10 mouse cellular contexts compared by ENCODE assay signal in genomic region chr3:30106481-30106880, GRCm38 (mm10).
DNase-seq lines count a peak whose midpoint lies in the region; ATAC-seq and TF ChIP-seq lines count a peak whose summit lies in the region.
"Had no signal": no experiment of that assay in that cellular context is flagged by ENCODE, and none has a peak within 500 bp of the region (broad histone marks: within the 10 kb centered on the region; RNA-seq: fewer than 3 reads in every experiment).

No protein-coding gene starts in this region.

- no peak for TF ChIP-seq CTCF in lung, adult 2 months (IDR thresholded peaks at IDR 0.05; ENCODE audit: insufficient read depth, low read length)
- TF ChIP-seq CTCF in cerebellum, adult 2 months (IDR thresholded peaks at IDR 0.05; ENCODE audit: borderline replicate concordance, insufficient read depth, low read depth, low read length), result no peak
- no peak for TF ChIP-seq CTCF in intestine, postnatal 0 days (IDR thresholded peaks at IDR 0.05; ENCODE audit: low read depth)

- peak overlapping the region; percentile 39 for H3K4me3 ChIP-seq in lung, adult 2 months (replicated peaks; ENCODE audit: extremely low read depth, low read depth, low read length)
- H3K4me3 ChIP-seq in limb, embryonic 12.5 days (replicated peaks), result no peak overlapping the region
- H3K4me3 ChIP-seq in stomach, embryonic 14.5 days (ENCODE audit: low read depth, low read length), result peak overlapping the region; percentile 8; the same call in 1 of the 2 replicates
- H3K4me3 ChIP-seq in cerebellum, adult 2 months (replicated peaks; ENCODE audit: insufficient read depth, low read depth, low read length), result no peak overlapping the region
- no peak overlapping the region for H3K4me3 ChIP-seq in intestine, postnatal 0 days (ENCODE audit: low read depth, low read length)
- H3K4me3 ChIP-seq: erythroblast, embryonic 14.5 days had no signal

- H3K4me1 ChIP-seq in lung, adult 2 months (ENCODE audit: control insufficient read depth, insufficient read depth, low read length), result peaks cover 6% of the 10 kb centered on the region
- peaks cover 52% of the 10 kb centered on the region for H3K4me1 ChIP-seq in limb, embryonic 12.5 days (replicated peaks)
- H3K4me1 ChIP-seq in stomach, embryonic 14.5 days (ENCODE audit: control insufficient read depth, insufficient read depth, low read length), result peaks cover 17% of the 10 kb centered on the region
- no peaks in the 10 kb centered on the region for H3K4me1 ChIP-seq in cerebellum, adult 2 months (ENCODE audit: control insufficient read depth, insufficient read depth, low read length)
- no peaks in the 10 kb centered on the region; the same call in 1 of the 2 replicates for H3K4me1 ChIP-seq in intestine, postnatal 0 days (replicated peaks; ENCODE audit: control insufficient read depth, insufficient read depth, low read length)

- H3K9ac ChIP-seq in limb, embryonic 12.5 days (replicated peaks), result 0 out of 2 replicates have a peak overlapping the region, but pooled peaks have one; percentile 8
- H3K9ac ChIP-seq in stomach, embryonic 14.5 days (replicated peaks; ENCODE audit: low read depth, low read length), result no peak overlapping the region
- no peak overlapping the region for H3K9ac ChIP-seq in intestine, postnatal 0 days (ENCODE audit: low read depth, low read length)

- peak overlapping the region; percentile 30 for H3K4me2 ChIP-seq in limb, embryonic 12.5 days
- H3K4me2 ChIP-seq in stomach, embryonic 14.5 days (replicated peaks; ENCODE audit: low read depth, low read length), result peak overlapping the region; percentile 39
- no peak overlapping the region for H3K4me2 ChIP-seq in intestine, postnatal 0 days (replicated peaks; ENCODE audit: low read depth)

- no peaks in the 10 kb centered on the region for H3K9me3 ChIP-seq in limb, embryonic 12.5 days
- no peaks in the 10 kb centered on the region for H3K9me3 ChIP-seq in stomach, embryonic 14.5 days (ENCODE audit: control insufficient read depth, low read depth, low read length)
- no peaks in the 10 kb centered on the region for H3K9me3 ChIP-seq in intestine, postnatal 0 days (ENCODE audit: control insufficient read depth)

- ATAC-seq in limb, embryonic 12.5 days (ENCODE audit: insufficient number of reproducible peaks, insufficient read depth, low FRiP score, low TSS enrichment, low read depth), result no peak
- ATAC-seq in stomach, embryonic 14.5 days (ENCODE audit: insufficient number of reproducible peaks, insufficient read depth, low FRiP score, low read depth), result peak; percentile 49; the same call in 1 of the 2 replicates
- no peak for ATAC-seq in intestine, postnatal 0 days
- ATAC-seq: inflammation-experienced regulatory T-cells, adult 6 months had no signal

- WGBS in lung, adult 2 months, result 17% methylated on average over 18 of the region's 18 CpGs
- WGBS in limb, embryonic 12.5 days, result 58% methylated on average over 18 of the region's 18 CpGs
- 30% methylated on average over 18 of the region's 18 CpGs for WGBS in stomach, embryonic 14.5 days
- 86% methylated on average over 18 of the region's 18 CpGs for WGBS in cerebellum, adult 2 months
- WGBS in intestine, postnatal 0 days, result 66% methylated on average over 18 of the region's 18 CpGs

- peak overlapping the region; percentile 93 for H3K27ac ChIP-seq in limb, embryonic 12.5 days
- H3K27ac ChIP-seq in stomach, embryonic 14.5 days (ENCODE audit: low read length), result no peak overlapping the region
- H3K27ac ChIP-seq in cerebellum, adult 2 months (ENCODE audit: insufficient read depth, low read length), result no peak overlapping the region
- H3K27ac ChIP-seq in intestine, postnatal 0 days (ENCODE audit: low read depth, low read length), result no peak overlapping the region

- DNase-seq in lung, adult 2 months, result no peak
- no peak for DNase-seq in lung, postnatal 25 days (ENCODE audit: low spot score)
- DNase-seq in heart, adult 18-20 months, result peak; percentile 68 to 71
- no peak for DNase-seq in cerebellum, adult 2 months
- no peak for DNase-seq in spleen, adult 18-20 months

- H3K27me3 ChIP-seq in limb, embryonic 12.5 days, result no peaks in the 10 kb centered on the region
- no peaks in the 10 kb centered on the region for H3K27me3 ChIP-seq in stomach, embryonic 14.5 days (ENCODE audit: control insufficient read depth, insufficient read depth, low read length)
- H3K27me3 ChIP-seq in cerebellum, adult 2 months (ENCODE audit: control insufficient read depth, insufficient read depth, low read length), result no peaks in the 10 kb centered on the region
- H3K27me3 ChIP-seq in intestine, postnatal 0 days (replicated peaks; ENCODE audit: control insufficient read depth, insufficient read depth, low read length), result no peaks in the 10 kb centered on the region

- H3K36me3 ChIP-seq in limb, embryonic 12.5 days, result no peaks in the 10 kb centered on the region
- no peaks in the 10 kb centered on the region for H3K36me3 ChIP-seq in stomach, embryonic 14.5 days (ENCODE audit: control insufficient read depth, insufficient read depth, low read length)
- no peaks in the 10 kb centered on the region for H3K36me3 ChIP-seq in intestine, postnatal 0 days (ENCODE audit: control insufficient read depth, insufficient read depth)

- no peak for TF ChIP-seq POLR2A in lung, adult 2 months (IDR thresholded peaks at IDR 0.05; ENCODE audit: borderline replicate concordance, extremely low read depth, low read depth, low read length)
- TF ChIP-seq POLR2A in cerebellum, adult 2 months (IDR thresholded peaks at IDR 0.05; ENCODE audit: borderline replicate concordance, insufficient read depth, low read length), result no peak

Comparison
In these comparisons a context has a peak if more than half of its experiments do, and no peak if none do; other contexts are left out.
1. DNase-seq: peak in heart, adult 18-20 months (2 of 2); none in lung, adult 2 months (single experiment), lung, postnatal 25 days (single experiment), cerebellum, adult 2 months (0 of 2) and spleen, adult 18-20 months (0 of 2).
2. H3K4me3 ChIP-seq: peak in lung, adult 2 months (single experiment) and stomach, embryonic 14.5 days (single experiment); none in limb, embryonic 12.5 days (single experiment), cerebellum, adult 2 months (single experiment) and intestine, postnatal 0 days (single experiment).